Mouse (Mus musculus) heart, embryonic 15.5 days (tissue): ENCODE measurements around the gene Bbs9. TPM values are rescaled to one million over a fixed set of nuclear protein-coding genes. Genes with fewer than 3 reads are reported as not detected.

Source experiments
- ATAC-seq: fragments of 200-750 bp; cut with Nextera tagmentation; replicated peaks from 2 replicates; pipeline ENCODE4 v1.8.0; 2017; ENCODE audit warnings: low read depth, moderate TSS enrichment; ENCODE audit not compliant: insufficient number of reproducible peaks, insufficient read depth, low FRiP score
- H3K27ac ChIP-seq: fragments of 300-500 bp; sonication (generic); 2 replicates; pipeline ENCODE4 v1.5.1; 2015; ENCODE audit warnings: mild to moderate bottlenecking, inconsistent platforms
- H3K27me3 ChIP-seq: fragments of 300-500 bp; sonication (generic); 2 replicates; pipeline ENCODE4 v1.6.1; 2015; ENCODE audit warnings: inconsistent platforms
- H3K36me3 ChIP-seq: fragments of 300-500 bp; sonication (generic); 2 replicates; pipeline ENCODE4 v1.6.1; 2015; ENCODE audit warnings: mild to moderate bottlenecking, inconsistent platforms
- H3K4me1 ChIP-seq: fragments of 300-500 bp; sonication (generic); replicated peaks from 2 replicates; pipeline ENCODE4 v1.6.1; 2015; ENCODE audit warnings: inconsistent platforms
- H3K4me2 ChIP-seq: fragments of 300-500 bp; sonication (generic); 2 replicates; pipeline ENCODE4 v1.6.1; 2015; ENCODE audit warnings: inconsistent platforms, mild to moderate bottlenecking, moderate library complexity
- H3K4me3 ChIP-seq: fragments of 300-500 bp; sonication (generic); 2 replicates; pipeline ENCODE4 v1.5.1; 2015; ENCODE audit warnings: mild to moderate bottlenecking, inconsistent platforms
- H3K9ac ChIP-seq: fragments of 300-500 bp; sonication (generic); 2 replicates; pipeline ENCODE4 v1.6.1; 2015; ENCODE audit warnings: mild to moderate bottlenecking, inconsistent platforms
- H3K9me3 ChIP-seq: fragments of 300-500 bp; sonication (generic); replicated peaks from 2 replicates; pipeline ENCODE4 v1.6.1; 2016; ENCODE audit warnings: inconsistent platforms
- WGBS: fragments of 180-500 bp; shearing (Covaris S2); methylation state at CpG from one replicate; pipeline ENCODE4 v1.1.7; 2015; ENCODE audit warnings: mixed read lengths; 5-methylcytosine and 5-hydroxymethylcytosine counted together
- polyA plus RNA-seq: library from polyadenylated mRNA; unstranded; fragments of >200 nt; fragmentation: Nextera tagmentation; extraction: Ambion mirVana; gene quantifications from 2 replicates; pipeline ENCODE4 v1.2.1, GENCODE M21; 2015

Bbs9 gene
- polyA plus RNA-seq, 1 experiment from 2014 or later, result 7.6 TPM

DNA sequence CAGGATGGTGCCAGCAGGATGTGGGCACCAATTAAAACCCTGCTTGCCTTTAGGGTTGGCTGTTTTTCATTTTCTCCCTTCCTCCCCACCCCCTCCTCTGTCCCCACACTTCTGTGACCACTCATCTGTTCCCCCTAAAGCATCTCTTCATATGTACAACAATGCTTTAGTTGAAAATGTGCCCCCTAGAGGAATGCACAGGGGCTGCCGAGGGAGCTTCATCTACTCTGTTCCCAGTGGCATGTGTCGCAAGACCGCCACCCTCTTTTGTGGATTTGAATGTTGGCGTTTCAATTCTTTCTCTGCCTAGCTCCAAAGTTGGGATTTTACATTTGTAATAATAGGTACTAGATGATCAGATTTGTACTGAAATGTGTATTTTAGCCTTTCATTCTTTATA lies 204.0 kb downstream of the Bbs9 start:
- Histone ChIP-seq H3K4me2 (no peak overlapping the region), H3K4me1 (no peaks in the 10 kb centered on the region), H3K4me3 (no peak overlapping the region), H3K27me3 (no peaks in the 10 kb centered on the region), H3K36me3 (no peaks in the 10 kb centered on the region), H3K9ac (no peak overlapping the region), H3K9me3 (no peaks in the 10 kb centered on the region), H3K27ac (no peak overlapping the region)
- 90% methylated on average over 4 of the region's 4 CpGs for WGBS
- no peak for ATAC-seq

DNA sequence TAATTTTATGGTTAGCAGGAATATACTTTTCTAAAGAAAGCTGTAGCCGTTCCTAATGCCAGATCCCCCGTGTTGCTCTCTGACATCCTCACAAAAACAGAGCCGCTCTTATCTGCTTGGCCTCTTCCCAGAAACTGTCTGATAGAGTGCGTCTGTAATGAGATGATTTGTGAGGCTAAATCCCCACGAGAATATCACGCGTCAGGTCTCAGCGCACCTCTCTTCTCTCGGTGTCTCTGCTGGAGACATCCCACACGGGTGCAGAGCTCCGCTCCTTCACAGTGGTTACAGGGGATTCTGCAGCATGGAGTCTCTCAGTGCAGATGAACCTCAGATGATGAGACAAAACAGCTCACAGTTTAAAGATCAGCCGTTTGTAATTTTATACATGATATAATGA lies 204.5 kb downstream of the Bbs9 start:
- Histone ChIP-seq H3K4me1 (no peaks in the 10 kb centered on the region), H3K27ac (no peak overlapping the region), H3K9me3 (no peaks in the 10 kb centered on the region), H3K9ac (no peak overlapping the region), H3K27me3 (no peaks in the 10 kb centered on the region), H3K36me3 (no peaks in the 10 kb centered on the region), H3K4me2 (no peak overlapping the region), H3K4me3 (no peak overlapping the region)
- 31% methylated on average over 12 of the region's 12 CpGs for WGBS
- no peak for ATAC-seq

DNA sequence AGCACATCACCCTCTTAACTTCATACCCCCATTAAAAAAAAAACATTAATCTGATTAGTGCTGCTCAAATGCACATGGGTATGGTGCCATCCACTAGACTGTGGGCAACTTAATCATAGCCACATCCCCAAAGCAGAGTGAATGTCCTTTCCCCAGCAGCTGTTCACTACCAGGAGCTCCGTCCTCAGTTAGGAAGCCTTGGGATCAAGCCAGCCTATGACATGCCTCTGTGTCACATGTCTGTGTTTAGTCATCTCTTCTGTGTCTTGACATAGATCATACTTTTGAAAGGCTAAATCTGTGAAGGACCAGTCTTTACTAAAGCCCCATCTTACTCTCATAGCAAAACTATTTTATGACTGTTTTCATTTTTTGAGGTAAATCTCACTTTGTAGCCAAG lies 205.0 kb downstream of the Bbs9 start:
- H3K4me1 ChIP-seq, result no peaks in the 10 kb centered on the region
- H3K4me3 ChIP-seq, result no peak overlapping the region
- no peak for ATAC-seq
- H3K36me3 ChIP-seq, result no peaks in the 10 kb centered on the region
- H3K27me3 ChIP-seq, result no peaks in the 10 kb centered on the region
- no peaks in the 10 kb centered on the region for H3K9me3 ChIP-seq
- no peak overlapping the region for H3K27ac ChIP-seq
- WGBS, result 46% methylated on average over 1 of the region's 1 CpGs
- H3K4me2 ChIP-seq, result no peak overlapping the region
- no peak overlapping the region for H3K9ac ChIP-seq

DNA sequence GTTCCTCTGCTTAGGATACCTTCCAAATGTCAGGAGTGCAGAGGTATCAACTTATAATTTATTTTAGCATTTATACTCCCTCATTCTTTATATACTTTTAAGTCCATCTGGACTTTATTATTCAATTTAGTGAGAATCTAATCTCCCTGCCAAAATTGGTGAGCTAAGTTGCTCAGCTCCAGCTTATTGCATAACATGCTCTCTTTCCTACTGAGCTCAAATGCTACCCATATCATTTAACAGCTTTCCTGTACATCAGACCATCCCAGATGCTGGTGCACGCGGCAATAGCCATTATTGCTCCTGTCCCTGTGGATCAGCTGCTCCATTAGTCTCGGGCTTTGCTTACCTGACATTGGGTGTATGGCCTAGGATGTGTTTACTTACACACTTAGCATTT lies 208.3 kb downstream of the Bbs9 start:
- no peak for ATAC-seq

DNA sequence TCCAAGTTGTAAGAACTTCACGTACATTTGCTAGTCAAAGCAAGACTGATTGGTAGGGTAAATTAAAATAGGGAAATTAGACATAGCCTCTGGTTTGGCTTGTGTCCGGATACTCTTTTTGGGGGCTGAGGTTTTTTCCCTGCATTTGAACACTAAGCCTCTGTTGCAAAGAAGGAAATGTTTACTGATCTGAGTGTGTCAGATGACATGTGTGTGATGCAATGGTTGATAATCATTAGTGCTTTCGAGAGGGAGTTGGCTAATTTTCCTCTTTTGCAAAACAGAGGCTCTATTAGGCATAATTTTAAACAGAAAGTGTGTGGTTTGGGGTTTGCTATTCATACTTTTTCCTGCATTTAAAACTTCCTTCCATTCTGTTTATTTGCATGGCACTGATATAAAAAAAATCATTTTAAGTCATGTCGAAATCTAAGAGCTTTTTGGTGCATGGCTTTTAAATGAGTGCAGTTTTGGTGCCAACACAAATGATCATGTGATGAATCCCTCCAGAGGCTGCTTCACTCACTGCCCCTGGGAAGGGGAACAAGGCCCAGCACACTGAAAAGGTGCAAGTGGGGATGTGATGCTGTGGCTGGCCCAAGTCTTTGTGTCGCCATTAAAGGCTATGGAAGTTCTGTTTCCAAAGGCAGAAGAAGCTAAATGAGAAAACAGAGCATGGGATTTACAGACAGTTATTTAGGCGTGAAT lies 211.4 kb downstream of the Bbs9 start:
- H3K4me1 ChIP-seq, result no peaks in the 10 kb centered on the region
- no peak overlapping the region for H3K4me2 ChIP-seq
- H3K27ac ChIP-seq, result no peak overlapping the region
- H3K36me3 ChIP-seq, result no peaks in the 10 kb centered on the region
- ATAC-seq, result no peak
- 77% methylated on average over 6 of the region's 6 CpGs for WGBS
- no peak overlapping the region for H3K9ac ChIP-seq
- H3K9me3 ChIP-seq, result no peaks in the 10 kb centered on the region
- no peaks in the 10 kb centered on the region for H3K27me3 ChIP-seq
- no peak overlapping the region for H3K4me3 ChIP-seq

More for the DNA sequence above, 208.3 kb downstream of the Bbs9 start:
- Histone ChIP-seq H3K9me3 (no peaks in the 10 kb centered on the region), H3K4me3 (no peak overlapping the region), H3K9ac (no peak overlapping the region), H3K36me3 (no peaks in the 10 kb centered on the region), H3K27ac (no peak overlapping the region), H3K27me3 (no peaks in the 10 kb centered on the region), H3K4me2 (no peak overlapping the region), H3K4me1 (no peaks in the 10 kb centered on the region)
- 74% methylated on average over 3 of the region's 3 CpGs for WGBS

DNA sequence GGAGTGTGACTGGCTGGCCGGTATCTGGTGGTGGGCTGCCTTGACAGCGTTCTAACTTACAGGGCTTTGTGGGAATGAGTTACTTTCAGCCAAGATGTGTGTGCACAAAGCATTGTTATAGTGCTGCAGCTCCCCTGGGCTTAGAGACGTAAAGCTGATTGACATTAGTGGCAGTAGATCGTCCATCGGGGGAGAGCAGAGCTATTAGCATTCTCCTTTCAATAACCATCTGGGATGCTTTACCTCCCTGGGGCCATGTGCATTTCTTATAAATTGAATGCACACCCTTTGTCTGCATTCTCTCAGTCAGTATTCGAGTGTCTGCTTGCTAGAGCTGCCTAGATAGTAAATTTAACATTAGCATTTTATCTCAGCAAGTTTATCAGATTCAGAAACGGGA lies 214.7 kb downstream of the Bbs9 start:
- WGBS, result 61% methylated on average over 7 of the region's 7 CpGs
- H3K27ac ChIP-seq, result no peak overlapping the region
- H3K9ac ChIP-seq, result no peak overlapping the region
- no peak overlapping the region for H3K4me2 ChIP-seq
- no peaks in the 10 kb centered on the region for H3K4me1 ChIP-seq
- no peak for ATAC-seq
- H3K27me3 ChIP-seq, result no peaks in the 10 kb centered on the region
- H3K36me3 ChIP-seq, result no peaks in the 10 kb centered on the region
- no peak overlapping the region for H3K4me3 ChIP-seq
- H3K9me3 ChIP-seq, result no peaks in the 10 kb centered on the region

DNA sequence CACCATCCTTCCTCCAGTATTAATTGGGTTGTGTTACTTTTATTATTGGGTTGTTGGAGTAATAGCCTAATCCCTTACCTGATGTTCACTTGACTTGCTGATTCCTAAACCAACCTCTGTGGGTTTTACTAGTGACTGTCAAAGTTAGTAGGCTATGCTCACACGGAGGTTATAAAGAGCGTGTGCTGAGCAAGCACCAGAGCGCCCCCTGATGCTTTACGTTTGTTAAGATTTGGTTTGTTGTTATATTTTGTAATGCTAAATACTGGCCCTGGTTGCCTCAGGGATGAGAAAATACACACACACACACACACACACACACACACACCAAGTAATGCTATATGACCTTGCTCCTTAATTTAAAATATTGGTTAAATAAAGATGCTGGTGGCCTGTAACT lies 219.9 kb downstream of the Bbs9 start:
- Histone ChIP-seq H3K4me2 (no peak overlapping the region), H3K9ac (no peak overlapping the region), H3K36me3 (no peaks in the 10 kb centered on the region), H3K4me3 (no peak overlapping the region), H3K4me1 (no peaks in the 10 kb centered on the region), H3K27ac (no peak overlapping the region), H3K9me3 (no peaks in the 10 kb centered on the region), H3K27me3 (no peaks in the 10 kb centered on the region)
- no peak for ATAC-seq
- 71% methylated on average over 4 of the region's 4 CpGs for WGBS

DNA sequence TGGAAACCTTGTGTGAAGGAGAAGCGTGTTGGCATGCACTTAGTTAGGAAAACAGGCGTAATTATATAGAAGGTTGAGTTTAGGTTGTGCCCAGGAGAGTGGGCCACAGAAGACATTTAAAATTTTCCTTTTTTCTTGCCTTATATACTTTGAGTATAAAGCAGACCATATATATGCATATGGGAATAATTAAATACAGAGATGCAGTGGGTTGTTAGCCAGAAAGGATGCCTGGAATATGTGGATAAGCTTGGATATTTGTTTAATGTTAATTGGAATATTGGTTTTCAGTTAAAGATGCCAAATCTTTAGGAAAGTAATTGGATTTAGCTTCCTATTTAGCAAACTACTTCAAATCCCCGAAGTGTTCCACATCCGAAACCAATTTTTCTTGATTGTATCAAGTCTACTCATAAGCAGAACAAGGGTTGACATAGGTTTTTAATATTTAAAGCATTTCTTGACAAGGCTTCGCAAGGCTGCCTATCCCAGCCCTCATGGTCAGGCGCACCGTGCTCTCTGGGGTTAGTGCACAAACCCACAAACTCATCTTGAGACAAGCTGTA lies 221.4 kb downstream of the Bbs9 start:
- no peak overlapping the region for H3K4me3 ChIP-seq
- no peaks in the 10 kb centered on the region for H3K36me3 ChIP-seq
- no peak overlapping the region for H3K9ac ChIP-seq
- H3K4me1 ChIP-seq, result no peaks in the 10 kb centered on the region
- no peaks in the 10 kb centered on the region for H3K27me3 ChIP-seq
- no peak overlapping the region for H3K4me2 ChIP-seq
- H3K9me3 ChIP-seq, result no peaks in the 10 kb centered on the region
- no peak overlapping the region for H3K27ac ChIP-seq
- WGBS, result 88% methylated on average over 7 of the region's 7 CpGs
- ATAC-seq, result no peak

DNA sequence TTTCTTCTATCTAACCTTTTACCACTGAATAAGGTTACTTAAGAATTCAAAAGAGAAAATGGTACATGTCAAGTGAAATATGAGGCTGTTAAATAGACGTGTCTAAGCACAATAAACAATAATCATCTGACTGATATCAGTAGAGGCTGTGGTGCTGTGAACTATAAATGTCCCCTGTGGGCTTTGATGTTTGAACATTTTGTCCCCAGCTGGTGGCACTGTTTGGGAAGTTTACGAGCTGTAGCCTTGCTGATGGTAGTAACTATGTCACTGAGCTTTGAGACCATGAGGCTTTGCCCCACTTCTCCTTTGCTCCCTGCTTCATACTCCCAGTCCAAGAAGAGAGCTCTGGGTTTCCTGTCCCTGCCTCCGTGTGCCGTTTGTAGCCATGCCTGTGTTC lies 222.3 kb downstream of the Bbs9 start:
- ATAC-seq, result no peak
- 60% methylated on average over 4 of the region's 4 CpGs for WGBS

DNA sequence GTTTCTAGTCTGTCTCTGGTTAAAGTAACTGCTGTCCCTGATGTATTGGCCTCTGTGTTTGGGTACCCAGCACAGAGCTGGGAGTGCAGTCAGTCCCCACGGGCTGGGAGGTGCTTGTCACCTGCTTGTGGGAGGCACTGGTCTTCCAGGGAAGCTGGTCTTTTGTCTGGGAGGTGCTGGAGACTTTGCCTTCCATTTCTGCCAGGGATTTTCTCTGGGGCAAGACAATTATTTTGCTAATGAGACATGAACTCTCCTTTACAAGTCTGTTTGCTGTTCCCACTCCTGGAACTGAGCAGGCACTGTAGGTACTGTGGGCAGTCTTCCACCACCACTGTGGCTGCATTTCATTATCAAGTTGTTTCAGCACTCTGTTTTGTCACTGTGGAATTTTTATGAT lies 223.0 kb downstream of the Bbs9 start:
- Histone ChIP-seq H3K9me3 (no peaks in the 10 kb centered on the region), H3K4me3 (no peak overlapping the region), H3K4me2 (no peak overlapping the region), H3K9ac (no peak overlapping the region), H3K4me1 (no peaks in the 10 kb centered on the region), H3K27ac (no peak overlapping the region), H3K36me3 (no peaks in the 10 kb centered on the region), H3K27me3 (no peaks in the 10 kb centered on the region)
- no peak for ATAC-seq
- WGBS, result 35% methylated on average over 1 of the region's 1 CpGs

More for the DNA sequence above, 222.3 kb downstream of the Bbs9 start:
- Histone ChIP-seq H3K9me3 (no peaks in the 10 kb centered on the region), H3K4me2 (no peak overlapping the region), H3K4me3 (no peak overlapping the region), H3K36me3 (no peaks in the 10 kb centered on the region), H3K27me3 (no peaks in the 10 kb centered on the region), H3K9ac (no peak overlapping the region), H3K27ac (no peak overlapping the region), H3K4me1 (no peaks in the 10 kb centered on the region)

DNA sequence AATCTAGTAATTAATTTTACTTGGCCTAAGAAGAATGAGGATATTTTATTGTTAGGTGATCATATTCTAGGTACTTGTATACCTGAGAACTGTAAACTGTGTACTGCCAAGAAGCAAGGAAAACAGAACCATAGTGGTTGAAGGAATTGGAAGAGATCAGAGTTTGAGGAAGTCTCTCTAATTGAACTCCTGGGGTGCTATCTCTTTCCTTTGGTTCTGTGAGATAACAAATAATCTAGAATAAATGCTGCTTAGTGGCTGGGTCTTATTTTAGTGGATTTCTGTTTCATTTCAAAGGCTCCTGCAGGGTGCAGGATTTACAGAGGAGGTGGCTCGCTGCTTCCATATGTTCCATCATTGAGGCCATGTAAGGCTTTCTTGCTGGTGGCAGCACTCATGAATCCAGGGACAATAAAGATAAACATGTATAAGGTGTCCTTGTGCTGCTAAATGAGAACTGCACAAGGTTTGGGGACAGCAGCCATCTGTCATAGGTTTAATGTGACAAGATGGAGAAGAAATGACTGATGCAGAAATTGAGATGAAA lies 226.6 kb downstream of the Bbs9 start:
- H3K4me1 ChIP-seq, result no peaks in the 10 kb centered on the region
- H3K4me3 ChIP-seq, result no peak overlapping the region
- H3K27ac ChIP-seq, result no peak overlapping the region
- no peak overlapping the region for H3K9ac ChIP-seq
- H3K4me2 ChIP-seq, result no peak overlapping the region
- 61% methylated on average over 1 of the region's 1 CpGs for WGBS
- H3K9me3 ChIP-seq, result no peaks in the 10 kb centered on the region
- no peaks in the 10 kb centered on the region for H3K27me3 ChIP-seq
- H3K36me3 ChIP-seq, result no peaks in the 10 kb centered on the region
- no peak for ATAC-seq

DNA sequence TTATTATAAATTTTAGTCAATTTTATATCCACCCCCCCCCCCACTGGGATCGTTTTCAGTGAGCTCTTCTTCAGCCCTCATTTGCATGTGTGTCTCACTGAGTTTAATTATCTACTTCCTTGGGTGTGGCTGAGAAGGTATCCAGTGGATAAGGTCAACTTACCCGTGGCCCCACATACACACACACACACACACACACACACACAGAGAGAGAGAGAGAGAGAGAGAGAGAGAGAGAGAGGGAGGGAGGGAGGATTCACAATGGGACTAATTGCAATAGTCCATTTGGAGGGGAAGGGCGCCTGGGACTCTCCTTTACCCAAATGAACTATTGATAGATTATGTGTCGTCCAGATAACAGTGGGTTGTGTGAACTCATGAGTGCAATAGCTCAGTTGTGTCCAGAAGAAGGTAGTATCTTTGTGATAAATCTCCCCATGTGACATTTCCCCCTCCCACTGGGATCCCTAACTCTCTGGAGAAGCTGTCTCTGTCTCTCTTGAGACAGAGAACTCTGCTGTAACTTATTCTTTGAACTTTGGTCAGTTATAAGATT lies 227.4 kb downstream of the Bbs9 start:
- Histone ChIP-seq H3K4me1 (no peaks in the 10 kb centered on the region), H3K4me2 (no peak overlapping the region), H3K27ac (no peak overlapping the region), H3K27me3 (no peaks in the 10 kb centered on the region), H3K36me3 (no peaks in the 10 kb centered on the region), H3K4me3 (no peak overlapping the region), H3K9me3 (no peaks in the 10 kb centered on the region), H3K9ac (no peak overlapping the region)
- WGBS, result 80% methylated on average over 4 of the region's 4 CpGs
- no peak for ATAC-seq
